Mouse (Mus musculus) G1E (cell line): ENCODE data around the gene Kif5c.

Experiments used
- CTCF ChIP-seq: IDR thresholded peaks from 2 replicates; pipeline ENCODE4 v1.5.1; 2012; ENCODE audit warnings: low read depth, low read length, inconsistent platforms, mixed read lengths
- GATA1 ChIP-seq: IDR thresholded peaks from 2 replicates; pipeline ENCODE4 v1.6.1; 2012; ENCODE audit warnings: borderline replicate concordance, low read length, inconsistent platforms, mixed read lengths
- GATA2 ChIP-seq: IDR thresholded peaks from 2 replicates; pipeline ENCODE4 v1.6.1; 2012; ENCODE audit warnings: low read depth, low read length, inconsistent platforms, borderline replicate concordance

GRCm38 (mm10) chr2:49733656-49734008 is 114.5 kb downstream of the Kif5c start:
- TF ChIP-seq CTCF: no peak
- TF ChIP-seq GATA2: no peak
- no peak for TF ChIP-seq GATA1
